Mouse (Mus musculus) brain, embryonic 14.5 days (tissue): ENCODE measurements around the gene Figla. TPM values are rescaled to one million over a fixed set of nuclear protein-coding genes. Genes with fewer than 3 reads are reported as not detected.
A peak's percentile ranks its signal among the peaks of the same experiment; 100 is the strongest.

Experiments used
- DNase-seq: peaks from one replicate; pipeline ENCODE4 v3.0.0-alpha.2; 2011; ENCODE audit warnings: low read depth
- CTCF ChIP-seq: fragments of 200-500 bp; IDR thresholded peaks from 2 replicates; pipeline ENCODE4 v1.5.1; 2012; ENCODE audit warnings: inconsistent platforms, mild to moderate bottlenecking, moderate library complexity, borderline replicate concordance; ENCODE audit not compliant: insufficient read depth, insufficient read length; ENCODE audit errors: extremely low read depth
- POLR2A ChIP-seq: fragments of 200-500 bp; IDR thresholded peaks from 2 replicates; pipeline ENCODE4 v1.6.1; 2012; ENCODE audit warnings: mild to moderate bottlenecking, inconsistent platforms, borderline replicate concordance; ENCODE audit not compliant: poor library complexity, insufficient read depth, insufficient read length, severe bottlenecking; ENCODE audit errors: extremely low read depth
- polyA plus RNA-seq: library from polyadenylated mRNA; depleted of rRNA; stranded (reverse); fragments of >200 nt; gene quantifications from 2 replicates; pipeline ENCODE4 v1.2.3, GENCODE M21; 2012

Gene Figla
- polyA plus RNA-seq, 1 experiment: 0.15 TPM

DNA sequence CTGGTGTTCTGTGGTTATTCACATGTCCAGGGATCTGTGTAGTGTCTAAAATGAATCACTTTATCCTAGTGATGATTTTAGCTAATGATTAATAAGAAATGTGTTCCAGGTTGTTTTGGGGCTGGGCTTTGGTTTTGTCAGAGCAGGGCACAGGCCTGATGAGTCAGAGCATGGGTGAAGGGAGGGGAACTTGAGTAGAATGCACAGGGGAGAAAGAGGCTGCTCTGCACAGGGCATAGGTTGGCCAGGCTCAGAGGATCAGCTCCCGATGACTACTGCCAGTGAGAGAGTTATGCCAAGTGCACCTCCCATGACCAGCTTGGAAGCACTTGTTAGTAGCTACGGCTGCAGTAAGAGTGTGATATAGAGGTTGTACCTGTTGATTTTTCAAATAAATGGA, 15.6 kb downstream of the Figla start:
- no peak for DNase-seq
- TF ChIP-seq CTCF (no peak), POLR2A (no peak)

DNA sequence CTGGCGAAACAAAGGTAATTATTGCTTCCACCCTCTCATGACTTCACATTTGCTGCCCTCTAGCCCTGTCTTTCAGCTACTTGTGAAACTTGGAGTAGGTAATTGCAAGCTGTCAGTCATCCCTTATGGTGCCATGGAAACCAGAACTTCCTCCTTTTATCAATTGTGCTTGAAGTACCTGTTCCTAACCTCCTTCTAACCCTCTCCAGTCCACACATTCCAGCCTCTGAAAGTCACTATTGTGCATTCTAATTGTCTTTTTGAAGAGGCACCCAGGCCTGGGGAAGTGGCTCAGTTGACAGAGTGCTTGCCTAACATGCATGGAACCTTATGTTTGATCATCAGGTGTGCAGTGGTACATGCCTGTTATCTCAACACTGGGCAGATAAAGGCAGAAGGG, 17.7 kb downstream of the Figla start:
- no peak for DNase-seq
- no peak for TF ChIP-seq POLR2A
- no peak for TF ChIP-seq CTCF

DNA sequence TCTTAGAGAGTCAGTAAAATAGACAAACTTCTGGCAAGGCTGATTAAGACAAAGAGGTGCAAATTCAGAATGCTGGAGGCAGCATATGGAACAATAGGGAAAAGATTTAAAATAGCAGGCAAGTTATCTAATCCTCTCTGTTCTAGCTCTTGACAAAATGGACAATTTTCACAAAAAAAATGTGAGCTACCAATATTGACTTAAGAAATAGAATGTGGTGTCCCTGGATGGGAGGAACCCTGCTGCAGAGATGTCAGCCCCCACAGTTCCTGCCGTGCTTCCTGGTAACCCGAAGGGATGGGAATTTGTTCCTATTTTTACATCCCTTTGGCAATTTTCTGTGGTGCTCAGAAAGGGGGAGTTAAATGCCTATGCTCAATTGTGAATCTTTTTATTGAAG, 22.9 kb downstream of the Figla start:
- no peak for DNase-seq
- no peak for TF ChIP-seq POLR2A
- TF ChIP-seq CTCF: no peak

DNA sequence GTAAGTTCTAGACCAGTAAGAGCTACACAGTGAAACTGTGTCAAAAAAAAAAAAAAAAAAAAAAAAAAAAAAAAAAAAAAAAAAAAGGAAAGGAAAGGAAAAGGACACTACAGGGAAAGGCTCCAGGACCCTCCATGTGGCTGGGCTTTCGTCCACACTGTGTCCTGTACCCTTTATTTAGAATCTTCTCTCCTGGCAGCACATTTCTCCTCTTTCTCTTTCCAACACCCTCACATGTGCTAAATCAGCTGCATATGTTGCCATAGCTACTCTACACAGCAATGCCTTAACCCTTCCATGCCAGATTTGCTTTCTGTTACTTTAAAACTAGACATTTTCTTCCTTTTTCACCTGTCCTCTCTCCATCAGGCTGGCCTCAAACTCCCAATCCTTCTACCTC, 24.2 kb downstream of the Figla start:
- no peak for TF ChIP-seq POLR2A
- no peak for TF ChIP-seq CTCF
- peak; percentile 62 for DNase-seq

DNA sequence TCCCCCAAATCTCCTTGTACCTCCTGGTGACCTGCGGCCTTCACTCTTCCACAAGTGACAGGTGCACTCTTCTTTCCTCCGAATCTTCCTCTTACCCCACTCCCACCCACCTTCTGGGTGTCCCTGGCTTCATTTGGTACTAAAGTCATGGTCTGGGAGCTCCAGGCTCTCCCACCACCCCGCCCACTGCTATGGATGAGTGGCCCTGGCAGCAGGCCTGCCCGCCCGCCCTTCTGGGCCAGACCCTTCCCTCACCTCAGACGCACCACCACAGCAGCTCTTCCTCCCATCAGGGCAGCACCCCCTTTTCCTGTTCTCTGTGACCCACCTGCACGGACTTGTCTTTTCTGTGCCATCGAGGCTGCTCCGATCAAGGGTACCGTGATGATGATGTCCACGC, 31.5 kb downstream of the Figla start:
- TF ChIP-seq CTCF (no peak), POLR2A (no peak)
- no peak for DNase-seq

DNA sequence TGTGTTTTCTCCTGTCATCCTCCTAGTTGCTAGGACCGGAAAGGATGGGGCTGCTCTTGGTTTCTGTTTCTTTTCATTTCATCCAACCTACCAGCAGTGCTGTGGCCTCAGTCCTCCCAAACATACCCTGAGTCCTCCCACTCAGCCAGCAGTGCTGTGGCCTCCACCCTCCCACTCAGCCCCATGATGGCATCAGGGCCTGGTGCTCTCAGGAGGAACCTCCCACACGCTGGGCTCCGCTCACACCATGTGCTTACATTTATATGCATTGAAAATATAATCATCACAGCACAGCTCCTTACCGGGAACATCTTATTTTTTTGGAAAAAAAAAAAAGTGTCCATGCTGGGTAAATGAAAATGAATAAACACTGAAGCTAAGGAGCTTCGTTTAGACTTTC, 32.5 kb downstream of the Figla start:
- TF ChIP-seq CTCF (no peak), POLR2A (no peak)
- DNase-seq: no peak

DNA sequence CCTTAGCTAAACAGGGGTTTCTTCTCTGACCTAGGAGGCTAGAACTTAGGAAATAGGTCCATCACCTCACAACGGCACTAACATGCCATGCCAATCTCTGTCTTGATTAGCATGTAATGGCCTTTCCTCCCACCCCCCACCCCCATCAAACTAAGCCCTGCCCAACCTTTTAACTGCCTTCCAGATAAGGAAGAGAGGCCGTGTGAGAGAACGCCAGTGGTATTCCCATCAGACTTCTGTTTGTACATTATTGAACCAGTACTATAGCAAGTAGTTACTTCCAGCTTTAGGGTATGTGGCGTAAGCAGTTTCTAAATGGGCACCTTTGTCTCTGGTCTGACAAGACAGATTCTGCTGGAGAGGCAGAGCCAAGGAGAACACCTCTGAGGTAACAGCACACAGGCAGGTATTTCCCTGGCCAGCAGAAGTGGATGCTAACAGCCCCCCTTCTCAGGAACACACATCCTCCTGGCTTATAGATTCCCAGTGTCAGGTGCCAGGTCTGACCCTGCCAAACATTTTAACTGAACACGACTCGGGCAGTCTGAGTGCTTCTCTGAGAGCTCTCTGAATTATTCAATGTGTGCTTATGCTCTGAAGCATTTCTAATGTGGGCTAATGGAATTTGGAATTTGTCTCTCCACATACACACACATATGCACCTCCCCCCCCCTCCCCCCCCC, 34.8 kb downstream of the Figla start:
- no peak for TF ChIP-seq POLR2A
- no peak for TF ChIP-seq CTCF

DNA sequence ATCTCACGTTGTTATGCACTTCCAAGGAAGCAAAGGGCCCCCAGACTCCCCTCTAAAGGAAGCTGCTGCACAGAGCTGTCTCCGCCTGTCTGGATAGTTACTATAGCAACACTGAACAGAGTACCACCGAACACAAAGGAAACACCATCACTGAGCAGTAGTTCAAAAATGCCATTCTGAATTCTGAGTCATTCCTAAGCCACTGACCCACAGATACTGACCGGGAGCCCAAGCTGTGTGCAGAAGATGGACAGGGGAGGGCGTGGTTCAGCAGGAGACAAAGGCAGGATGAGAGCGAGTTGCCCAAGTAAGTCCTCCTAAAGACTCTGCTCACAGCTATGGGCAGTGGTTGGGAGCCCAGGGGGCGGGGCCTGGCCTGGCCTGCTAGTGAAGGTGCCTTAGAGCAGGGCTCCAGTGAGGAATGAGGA, 36.1 kb downstream of the Figla start:
- peak; percentile 90 for DNase-seq
- TF ChIP-seq CTCF: no peak
- no peak for TF ChIP-seq POLR2A

More for the DNA sequence above, 34.8 kb downstream of the Figla start:
- DNase-seq: no peak

DNA sequence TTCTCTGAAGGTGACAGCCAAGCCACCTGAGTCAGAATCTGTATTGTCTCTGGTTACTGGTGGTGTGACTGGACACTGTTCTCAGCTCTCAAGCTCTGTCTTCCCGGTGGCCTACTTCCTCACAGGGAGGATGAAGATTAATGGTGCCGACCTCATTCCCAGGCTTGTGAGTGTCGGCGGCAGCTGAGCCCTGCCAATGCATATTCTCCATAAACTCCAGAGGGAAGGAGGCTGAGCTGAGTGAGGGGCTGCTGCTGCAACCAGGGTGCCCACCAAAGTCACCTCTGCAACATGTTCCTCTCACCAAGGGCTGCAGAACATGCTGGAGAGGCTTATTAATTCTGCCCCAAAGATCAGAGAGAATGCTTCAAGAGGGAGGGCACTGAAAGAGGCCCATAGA, 36.6 kb downstream of the Figla start:
- TF ChIP-seq POLR2A: no peak
- no peak for TF ChIP-seq CTCF
- peak; percentile 72 for DNase-seq

DNA sequence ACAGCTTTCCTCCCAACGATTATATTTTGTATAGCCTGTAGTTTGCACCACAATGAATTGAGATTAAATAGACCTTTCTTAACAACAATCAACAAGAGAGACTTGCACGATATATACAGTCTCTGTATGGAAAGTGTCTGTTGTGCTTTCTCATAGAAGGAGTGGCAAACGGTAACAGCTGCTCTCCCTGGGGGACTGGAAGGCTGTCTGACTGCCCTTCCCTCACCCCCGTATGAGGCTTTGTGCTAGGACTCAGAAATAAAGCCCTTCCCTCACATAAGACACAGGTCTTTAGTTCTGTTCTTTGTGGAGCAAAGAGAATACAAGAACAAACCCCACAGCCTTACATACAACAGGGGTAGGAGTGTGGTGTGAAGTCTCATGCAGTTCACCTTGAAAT, 37.1 kb downstream of the Figla start:
- no peak for TF ChIP-seq POLR2A
- TF ChIP-seq CTCF: no peak
- DNase-seq: peak; percentile 82

DNA sequence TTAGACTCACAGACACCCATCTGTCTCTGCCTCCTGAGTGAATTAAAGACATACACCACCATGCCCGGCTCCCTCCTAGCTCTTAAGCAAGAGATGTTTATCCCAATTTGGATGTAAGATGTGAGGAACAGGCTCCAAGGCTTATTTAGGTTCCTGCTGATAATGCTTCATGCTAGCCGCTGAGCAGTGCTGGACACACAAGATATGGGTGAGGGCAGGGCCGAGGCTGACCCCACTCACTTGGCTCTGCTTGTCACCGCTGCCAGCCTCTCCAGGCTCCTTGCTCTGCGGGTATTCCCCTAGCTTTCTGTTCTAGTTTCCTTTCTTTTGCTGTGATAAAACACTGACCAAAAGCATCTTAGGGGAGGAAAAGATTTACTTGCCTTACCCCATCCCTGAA, 37.6 kb downstream of the Figla start:
- TF ChIP-seq POLR2A (no peak), CTCF (no peak)
- DNase-seq: peak; percentile 65

DNA sequence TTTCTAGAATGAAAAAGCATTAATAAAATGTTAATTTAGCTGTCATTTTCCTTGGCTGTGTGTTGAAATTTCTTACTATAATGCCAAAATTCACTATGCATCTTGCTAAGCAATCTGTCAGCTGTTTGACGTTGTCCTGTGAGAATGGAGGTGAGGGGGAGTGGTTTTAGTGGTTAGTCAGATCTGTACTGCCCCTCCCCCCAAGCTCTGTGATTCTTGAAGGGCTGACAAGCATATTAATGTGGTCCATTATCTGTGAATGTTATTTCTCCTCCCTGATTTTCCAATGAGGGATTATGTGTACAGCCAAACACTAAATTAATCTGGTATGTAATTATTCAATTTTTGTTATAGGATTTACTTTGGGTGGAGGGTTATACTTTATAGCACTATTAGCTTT, 42.5 kb downstream of the Figla start:
- TF ChIP-seq CTCF (no peak), POLR2A (no peak)
- DNase-seq: peak; percentile 91

DNA sequence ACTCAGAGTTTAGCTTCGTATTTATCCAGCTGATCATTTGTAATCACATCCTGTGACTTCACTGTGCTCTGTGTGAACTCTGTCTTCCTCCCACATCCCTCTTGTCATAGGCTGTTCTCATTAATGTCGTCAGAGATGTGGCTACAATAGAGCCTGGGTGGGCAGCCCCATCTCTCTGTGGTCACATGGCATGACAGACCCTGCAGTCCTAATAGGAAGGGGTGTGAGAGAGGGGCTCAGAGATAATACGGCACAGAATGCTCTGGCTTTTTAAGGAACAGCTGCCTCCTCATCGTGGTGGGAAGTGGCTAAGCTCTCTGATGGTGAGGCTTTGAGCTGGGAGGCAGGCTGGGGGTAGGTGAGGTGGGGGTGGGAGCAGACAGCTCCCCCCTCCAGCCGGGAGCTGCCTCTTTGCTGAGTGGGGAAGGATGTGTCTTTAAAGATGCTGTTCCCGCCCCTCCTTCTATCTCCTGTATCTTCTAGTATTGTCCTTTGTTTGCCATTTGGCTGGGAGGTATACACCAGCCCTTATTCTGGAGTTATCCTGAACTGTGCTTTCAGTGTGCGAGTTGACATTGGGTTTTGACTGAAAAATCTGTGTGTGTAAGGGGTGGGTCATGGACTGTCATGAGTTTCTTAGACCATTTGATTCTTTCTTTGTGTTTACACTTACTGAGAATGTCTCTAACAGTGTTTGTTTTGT, 43.3 kb downstream of the Figla start:
- no peak for TF ChIP-seq CTCF
- no peak for TF ChIP-seq POLR2A
- peak; percentile 92 for DNase-seq

DNA sequence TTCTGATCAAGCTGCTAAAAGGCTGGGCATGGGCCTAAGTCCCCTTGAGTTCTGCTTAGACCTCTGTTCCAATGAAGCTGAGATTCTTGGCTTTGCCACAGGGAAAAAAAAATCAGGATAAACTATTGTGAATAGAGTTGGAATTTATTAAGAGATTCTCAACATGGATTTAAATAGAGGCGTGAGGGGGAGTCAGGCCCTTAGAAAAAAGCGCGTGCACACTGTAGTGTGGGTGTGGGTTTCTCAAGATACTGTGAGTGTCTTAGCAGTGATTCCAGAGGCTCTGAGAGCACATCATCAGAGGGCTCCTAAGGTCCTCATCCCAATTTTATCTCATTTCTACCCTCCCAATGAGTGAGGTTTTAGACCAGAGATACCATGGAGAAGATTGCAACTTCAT, 44.2 kb downstream of the Figla start:
- TF ChIP-seq CTCF: no peak
- no peak for TF ChIP-seq POLR2A
- no peak for DNase-seq

DNA sequence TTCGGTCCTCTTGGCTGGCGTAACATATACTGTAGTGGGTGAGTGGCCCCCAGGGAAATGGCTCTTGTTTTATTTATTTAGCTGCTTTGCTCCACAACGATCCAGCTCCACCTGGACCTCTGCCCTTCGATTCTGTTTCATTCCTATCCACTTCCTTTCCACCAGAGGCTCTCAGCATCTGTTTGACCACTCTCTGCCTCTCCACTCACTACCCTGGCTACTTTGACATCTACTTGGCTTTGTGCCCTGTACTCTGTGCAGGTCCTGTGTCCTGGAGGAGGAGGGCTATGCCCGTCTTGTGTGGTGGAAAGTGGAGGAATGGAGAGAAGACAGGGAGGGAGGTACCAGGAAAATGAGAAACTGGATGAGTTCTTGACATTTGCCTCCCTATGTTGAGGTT, 46.3 kb downstream of the Figla start:
- DNase-seq: no peak
- TF ChIP-seq CTCF: no peak
- no peak for TF ChIP-seq POLR2A

DNA sequence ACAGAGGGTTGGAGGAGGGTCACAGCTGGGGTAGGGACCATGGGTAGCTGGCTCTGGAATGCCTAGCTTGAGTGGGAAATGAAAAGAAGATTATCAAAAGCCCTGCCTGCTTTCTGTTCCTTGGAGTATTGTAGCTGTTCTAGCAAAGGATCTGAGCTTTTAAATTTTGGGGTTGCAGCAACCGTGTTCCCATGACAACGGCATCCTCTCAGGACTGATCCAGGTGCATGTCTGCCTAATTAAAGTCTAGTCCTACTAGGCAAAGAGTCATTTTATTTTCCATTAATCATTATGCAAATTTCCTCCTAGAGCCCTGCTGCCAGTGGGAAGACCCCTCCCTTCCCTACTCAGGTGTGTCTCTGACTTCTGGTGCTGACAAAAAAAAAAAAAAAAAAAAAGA, 46.7 kb downstream of the Figla start:
- DNase-seq: peak; percentile 74
- no peak for TF ChIP-seq POLR2A
- TF ChIP-seq CTCF: no peak
